Mouse (Mus musculus): ENCODE data around the gene Elovl6. TPM values are rescaled to one million over a fixed set of nuclear protein-coding genes. Genes with fewer than 3 reads are reported as not detected.

The Elovl6 gene
- total RNA-seq, 2 experiments from 2014 or later = 28.6 to 31.9 TPM

- DNase-seq (ENCODE audit: low spot score in 2 of 2) = no peak
These were observed 9.3 kb downstream of the Elovl6 start for GRCm38 (mm10) chr3:129541456-129541855.

GRCm38 (mm10) chr3:129543376-129543775 is 11.2 kb downstream of the Elovl6 start:
- DNase-seq (ENCODE audit: low spot score in 2 of 2) = no peak

DNA sequence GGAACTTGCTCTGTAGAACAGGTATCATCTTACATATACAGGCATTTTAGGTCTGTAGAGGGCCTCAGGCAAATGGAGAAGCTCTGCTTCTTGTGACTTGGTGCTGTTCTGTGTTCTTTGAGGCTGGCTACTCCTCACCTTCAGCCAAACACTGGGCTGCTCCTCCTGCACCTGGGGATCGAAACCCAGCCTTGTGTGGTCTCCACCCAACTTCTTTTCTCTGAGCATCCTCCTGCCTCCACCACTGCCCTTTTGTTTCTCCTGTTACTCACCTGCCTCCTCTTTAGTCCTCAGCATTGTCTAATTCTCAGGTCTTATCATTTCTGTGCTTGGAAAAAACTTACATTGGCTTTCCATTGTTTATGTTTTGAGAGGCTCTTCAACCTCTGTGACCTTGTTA is 12.1 kb downstream of the Elovl6 start:
- no peak for DNase-seq (ENCODE audit: low spot score in 2 of 2)

- DNase-seq (ENCODE audit: low spot score in 2 of 2) = no peak
These were observed 13.1 kb downstream of the Elovl6 start for GRCm38 (mm10) chr3:129545228-129545627.

DNA sequence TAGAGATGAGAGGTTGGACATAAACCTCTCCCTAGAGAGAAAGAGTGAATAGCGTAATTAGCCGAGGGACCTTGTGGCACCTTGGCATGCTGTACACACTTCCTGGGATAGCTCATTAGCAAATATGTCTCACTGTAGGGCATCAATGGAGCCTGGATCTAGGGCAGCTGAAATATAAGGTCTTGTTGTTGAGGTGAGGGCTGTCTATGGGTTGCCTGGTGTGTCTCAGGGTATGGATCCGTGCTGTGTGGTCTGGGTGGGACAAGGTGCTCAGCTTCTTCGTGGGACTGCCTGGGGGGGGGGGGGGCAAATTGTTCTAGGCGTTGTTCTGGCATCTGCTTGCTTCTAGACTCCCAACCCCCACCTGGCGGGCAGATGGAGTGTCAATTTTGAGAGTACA is 13.6 kb downstream of the Elovl6 start:
- DNase-seq (ENCODE audit: low spot score in 2 of 2) = no peak

GRCm38 (mm10) chr3:129547837-129548435 is 15.8 kb downstream of the Elovl6 start:
- no peak for DNase-seq (ENCODE audit: low spot score in 2 of 2)

DNA sequence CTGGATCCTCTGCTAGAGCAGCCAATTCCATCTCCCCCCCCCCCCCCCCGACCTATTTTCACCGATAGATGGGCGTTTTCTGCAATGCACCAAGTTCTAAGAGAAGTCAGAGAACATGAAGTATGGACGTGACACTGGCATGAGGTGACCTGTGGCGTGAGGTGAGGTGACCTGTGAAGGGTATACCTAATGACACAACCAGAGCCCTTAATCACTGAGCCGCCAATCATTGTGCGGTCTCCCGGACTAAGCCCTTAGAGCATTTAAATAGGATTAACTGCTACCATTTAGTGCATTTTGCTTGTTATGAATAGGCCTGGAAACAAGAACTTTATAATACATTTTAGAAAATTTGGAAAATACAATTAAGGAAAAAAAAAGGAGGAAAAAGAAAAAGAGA is 16.6 kb downstream of the Elovl6 start:
- DNase-seq (ENCODE audit: low spot score in 2 of 2) = no peak

GRCm38 (mm10) chr3:129549546-129549945 is 17.4 kb downstream of the Elovl6 start:
- no peak for DNase-seq (ENCODE audit: low spot score in 2 of 2)

- no peak for DNase-seq (ENCODE audit: low spot score in 2 of 2)
These were observed 19.6 kb downstream of the Elovl6 start for GRCm38 (mm10) chr3:129551581-129552290.

- no peak for DNase-seq (ENCODE audit: low spot score in 2 of 2)
These were observed 20.2 kb downstream of the Elovl6 start for GRCm38 (mm10) chr3:129552370-129552769.

DNA sequence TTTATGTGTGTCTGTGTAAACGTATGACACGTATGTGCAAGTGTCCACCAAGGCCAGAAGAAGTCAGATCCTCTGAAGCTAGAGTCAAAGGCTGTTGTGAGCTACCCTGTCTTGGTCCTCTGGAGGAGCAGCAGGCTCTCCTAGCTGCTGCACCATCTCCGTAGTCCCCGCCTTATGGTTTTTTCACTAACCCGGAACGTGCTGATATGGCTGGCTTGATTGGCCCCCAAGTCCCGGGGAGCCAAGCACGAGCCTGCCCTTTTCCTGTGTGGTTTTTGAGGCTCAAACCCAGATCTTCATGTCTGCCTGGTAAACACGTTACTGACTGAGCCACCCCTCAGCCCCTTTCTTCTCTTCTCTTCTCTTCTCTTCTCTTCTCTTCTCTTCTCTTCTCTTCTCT is 21.0 kb downstream of the Elovl6 start:
- no peak for DNase-seq (ENCODE audit: low spot score in 2 of 2)

DNA sequence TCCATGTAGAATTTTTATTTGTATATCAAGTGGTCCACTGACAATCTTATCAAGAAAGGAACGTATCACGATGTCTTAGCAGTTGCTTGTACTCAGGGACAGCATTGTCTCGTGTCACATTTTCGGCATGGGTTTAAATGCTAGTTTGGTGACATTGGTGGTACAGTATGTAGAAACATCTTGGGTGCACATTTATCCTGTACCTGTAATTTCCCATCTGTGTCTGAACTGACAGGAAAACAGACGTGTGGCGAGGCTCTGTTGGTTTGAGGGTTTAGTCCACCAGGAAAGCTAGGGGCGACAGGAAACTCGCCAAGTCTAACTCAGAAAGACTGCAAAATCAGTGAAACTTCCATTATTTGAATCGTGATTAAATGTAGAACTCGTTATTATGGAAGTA is 21.5 kb downstream of the Elovl6 start:
- no peak for DNase-seq (ENCODE audit: low spot score in 2 of 2)

- no peak for DNase-seq (ENCODE audit: low spot score in 2 of 2)
These were observed 22.3 kb downstream of the Elovl6 start for GRCm38 (mm10) chr3:129554436-129554835.

GRCm38 (mm10) chr3:129557048-129557447 is 24.9 kb downstream of the Elovl6 start:
- no peak for DNase-seq (ENCODE audit: low spot score in 2 of 2)

DNA sequence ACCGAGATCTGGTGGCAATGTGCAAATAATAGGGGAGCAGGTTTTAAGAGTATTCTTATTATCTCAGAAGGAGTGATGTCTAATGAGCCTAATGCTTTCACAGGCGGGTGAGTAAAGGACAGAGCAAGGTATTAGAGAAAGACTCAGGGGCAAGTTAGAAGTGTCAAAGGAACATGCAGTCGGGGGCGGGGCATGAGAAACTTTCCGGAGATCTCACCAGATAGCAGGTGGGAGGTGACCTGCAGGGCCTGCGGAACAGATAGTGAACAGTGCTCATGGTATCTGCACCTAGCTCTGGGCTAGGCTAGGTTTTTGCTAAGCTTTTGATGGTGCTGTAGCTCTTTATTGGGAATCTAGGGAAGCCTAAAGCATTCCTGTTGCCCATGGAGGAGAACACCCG is 25.4 kb downstream of the Elovl6 start:
- no peak for DNase-seq (ENCODE audit: low spot score in 2 of 2)

GRCm38 (mm10) chr3:129558016-129558955 is 26.1 kb downstream of the Elovl6 start:
- DNase-seq (ENCODE audit: low spot score in 2 of 2) = no peak

DNA sequence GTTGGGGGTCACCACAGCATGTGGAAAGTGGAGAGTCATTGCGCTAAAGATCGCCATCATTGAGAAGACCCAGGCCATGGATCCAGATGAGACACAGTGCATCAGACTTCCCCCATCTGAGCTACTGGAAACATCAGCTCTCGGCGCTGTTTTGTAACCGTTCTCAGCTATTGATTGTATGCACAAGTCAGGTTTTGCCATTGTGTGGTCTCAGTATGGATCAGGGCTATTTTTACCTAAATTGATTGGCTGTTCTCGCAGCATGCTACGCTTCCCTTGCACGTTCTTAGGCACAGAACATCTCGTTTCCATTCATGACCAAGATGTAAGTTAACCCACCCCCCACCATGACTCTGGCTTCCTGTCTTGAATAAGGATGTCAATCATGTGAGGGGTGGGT is 27.9 kb downstream of the Elovl6 start:
- no peak for DNase-seq (ENCODE audit: low spot score in 2 of 2)

DNA sequence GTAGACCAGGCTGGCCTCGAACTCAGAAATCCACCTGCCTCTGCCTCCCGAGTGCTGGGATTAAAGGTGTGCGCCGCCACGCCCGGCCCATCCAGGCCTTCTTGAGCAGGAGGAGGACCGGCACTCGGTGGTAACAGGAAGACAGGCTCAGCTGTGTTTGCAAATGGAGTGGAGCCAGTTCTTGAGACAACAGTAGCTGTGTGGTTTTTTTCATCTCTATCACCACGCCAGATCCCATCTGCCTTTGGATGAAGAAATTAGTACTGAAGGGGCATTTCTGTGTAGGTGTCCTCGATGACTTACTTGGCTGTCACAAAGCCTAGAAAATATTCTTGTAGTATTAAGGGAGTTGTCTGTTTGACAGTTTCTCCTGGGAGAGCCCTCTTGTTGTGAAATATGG is 28.9 kb downstream of the Elovl6 start:
- DNase-seq (ENCODE audit: low spot score in 2 of 2) = peak; percentile 35 to 50

DNA sequence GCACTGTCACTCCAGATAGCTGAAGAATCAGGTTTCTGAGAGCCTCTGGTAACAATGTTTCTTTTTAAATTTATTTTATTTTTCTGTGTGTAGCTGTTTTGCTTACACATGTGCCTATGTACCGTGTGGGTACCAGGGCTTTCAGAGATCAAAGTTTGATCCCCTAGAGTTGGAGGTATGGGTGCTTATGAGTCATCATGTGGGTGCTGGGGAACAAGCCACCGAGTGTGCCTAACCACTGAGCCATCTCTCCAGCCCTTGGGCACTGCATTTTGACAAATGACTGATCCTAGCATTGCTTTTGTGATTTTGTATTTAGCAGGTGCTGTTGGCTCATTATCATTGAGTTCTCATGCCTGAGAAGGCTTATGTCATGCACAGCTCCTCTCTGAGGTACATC is 29.7 kb downstream of the Elovl6 start:
- DNase-seq (ENCODE audit: low spot score in 2 of 2) = no peak

GRCm38 (mm10) chr3:129562411-129562810 is 30.3 kb downstream of the Elovl6 start:
- no peak for DNase-seq (ENCODE audit: low spot score in 2 of 2)

DNA sequence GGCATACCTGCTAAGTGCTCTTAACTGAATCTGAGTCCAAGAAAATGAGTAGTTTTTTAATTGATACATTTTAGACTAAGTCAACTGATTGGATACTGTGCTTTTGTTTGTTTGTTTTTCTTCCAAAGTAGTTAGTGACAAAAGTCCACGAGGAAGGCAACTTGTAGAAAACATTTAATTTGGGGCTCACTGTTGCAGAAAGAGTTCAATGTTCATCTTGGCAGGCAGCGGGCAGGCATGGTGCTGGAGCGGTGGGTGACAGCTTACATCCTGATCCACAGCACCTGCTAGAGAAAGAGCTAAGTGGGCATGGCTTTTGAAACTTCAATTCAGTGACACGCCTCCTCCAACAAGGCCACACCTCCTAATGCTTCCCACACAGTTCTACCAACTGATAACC is 31.7 kb downstream of the Elovl6 start:
- no peak for DNase-seq (ENCODE audit: low spot score in 2 of 2)

DNA sequence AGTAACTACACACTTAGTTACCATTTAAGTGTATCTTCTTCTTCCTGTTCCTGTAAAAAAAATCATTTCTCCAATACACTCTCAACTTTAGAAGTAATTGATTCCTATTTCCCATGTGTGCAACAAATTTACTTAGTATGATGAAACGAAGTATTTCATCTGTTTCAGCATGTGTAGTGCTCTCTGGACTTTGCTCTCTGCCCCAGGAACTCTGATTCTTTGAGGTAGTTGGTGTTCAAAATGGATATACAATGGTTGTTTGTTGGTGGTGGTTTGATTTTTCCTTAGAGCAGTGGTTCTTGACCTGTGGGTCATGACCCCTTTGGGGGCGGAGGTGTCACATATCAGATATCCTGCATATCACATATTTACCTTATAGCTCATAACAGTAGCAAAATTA is 32.7 kb downstream of the Elovl6 start:
- no peak for DNase-seq (ENCODE audit: low spot score in 2 of 2)

Data from layer of hippocampus, adult 18-20 months (tissue).